Comparison of ENCODE assay signal across 9 mouse cellular contexts in genomic region chr3:107612902-107613525, GRCm38 (mm10). TPM values are rescaled to one million over a fixed set of nuclear protein-coding genes. Genes with fewer than 3 reads are reported as not detected.
A peak's percentile ranks its signal among the peaks of the same experiment; 100 is the strongest.
DNase-seq lines count a peak whose midpoint lies in the region; ATAC-seq and TF ChIP-seq lines count a peak whose summit lies in the region.
"Had no signal": no experiment of that assay in that cellular context is flagged by ENCODE, and none has a peak within 500 bp of the region (broad histone marks: within the 10 kb centered on the region; RNA-seq: fewer than 3 reads in every experiment).

No protein-coding gene starts in this region.

- no peak overlapping the region for H3K9ac ChIP-seq in kidney, embryonic 16.5 days (replicated peaks; ENCODE audit: low read length)
- H3K9ac ChIP-seq in liver, embryonic 11.5 days (ENCODE audit: low read depth, low read length), result no peak overlapping the region
- H3K9ac ChIP-seq: embryonic facial prominence, embryonic 15.5 days had no signal

- H3K79me2 ChIP-seq in C2C12 (ENCODE audit: control insufficient read depth, insufficient read depth), result no peaks in the 10 kb centered on the region

- H3K4me3 ChIP-seq in C2C12 (ENCODE audit: insufficient read depth, poor library complexity, severe bottlenecking), result no peak overlapping the region
- no peak overlapping the region for H3K4me3 ChIP-seq in kidney, embryonic 16.5 days (ENCODE audit: low read length)
- no peak overlapping the region for H3K4me3 ChIP-seq in liver, embryonic 11.5 days (ENCODE audit: low read depth, low read length)
- H3K4me3 ChIP-seq in thymus, adult 2 months (ENCODE audit: control insufficient read depth, insufficient read depth, low read length), result no peak overlapping the region
- H3K4me3 ChIP-seq: embryonic facial prominence, embryonic 15.5 days had no signal

- H3K9me3 ChIP-seq in kidney, embryonic 16.5 days (ENCODE audit: low read length), result no peaks in the 10 kb centered on the region
- no peaks in the 10 kb centered on the region for H3K9me3 ChIP-seq in liver, embryonic 11.5 days (ENCODE audit: control insufficient read depth, low read length)
- H3K9me3 ChIP-seq: embryonic facial prominence, embryonic 15.5 days had no signal

- no peak overlapping the region for H3K4me2 ChIP-seq in kidney, embryonic 16.5 days (replicated peaks; ENCODE audit: low read depth, low read length)
- no peak overlapping the region for H3K4me2 ChIP-seq in liver, embryonic 11.5 days
- H3K4me2 ChIP-seq: embryonic facial prominence, embryonic 15.5 days had no signal

- intact Hi-C loops in gastrocnemius, postnatal 36 days (cut with DNase I), result no loop called here

- peaks cover 12% of the 10 kb centered on the region; the same call in 1 of the 2 replicates for H3K4me1 ChIP-seq in kidney, embryonic 16.5 days (ENCODE audit: insufficient read depth, low read length)
- peaks cover 14% of the 10 kb centered on the region for H3K4me1 ChIP-seq in liver, embryonic 11.5 days (replicated peaks; ENCODE audit: control insufficient read depth, insufficient read depth, low read length)
- no peaks in the 10 kb centered on the region for H3K4me1 ChIP-seq in thymus, adult 2 months (replicated peaks; ENCODE audit: control insufficient read depth, insufficient read depth, low read length)
- H3K4me1 ChIP-seq: embryonic facial prominence, embryonic 15.5 days had no signal

- H3ac ChIP-seq in C2C12 (ENCODE audit: control insufficient read depth, insufficient read length, low read depth), result no peak overlapping the region

- no peak overlapping the region for H3K27ac ChIP-seq in kidney, embryonic 16.5 days (ENCODE audit: low read length)
- no peak overlapping the region for H3K27ac ChIP-seq in liver, embryonic 11.5 days (ENCODE audit: low read depth, low read length)
- no peak overlapping the region for H3K27ac ChIP-seq in thymus, adult 2 months (ENCODE audit: control insufficient read depth, insufficient read depth, low read length)
- H3K27ac ChIP-seq: embryonic facial prominence, embryonic 15.5 days had no signal

- peak; percentile 84 for TF ChIP-seq CTCF in C2C12 (IDR thresholded peaks at IDR 0.05; ENCODE audit: control insufficient read depth, insufficient read depth, insufficient read length)
- peak; percentile 75; the same call in 1 of the 2 replicates for TF ChIP-seq CTCF in thymus, adult 2 months (IDR thresholded peaks at IDR 0.05; ENCODE audit: borderline replicate concordance, control insufficient read depth, extremely low read depth, insufficient read depth, low read length, poor library complexity)

- no peak for TF ChIP-seq POLR2A in thymus, adult 2 months (IDR thresholded peaks at IDR 0.05; ENCODE audit: control insufficient read depth, extremely low read depth, insufficient read depth, low read length, poor library complexity)

- peaks cover 62% of the 10 kb centered on the region for H3K36me3 ChIP-seq in C2C12 (ENCODE audit: control insufficient read depth, insufficient read depth)
- H3K36me3 ChIP-seq in kidney, embryonic 16.5 days (ENCODE audit: insufficient read depth, low read length), result peaks cover 57% of the 10 kb centered on the region
- H3K36me3 ChIP-seq in liver, embryonic 11.5 days (ENCODE audit: control insufficient read depth, insufficient read depth, low read length), result peaks cover 39% of the 10 kb centered on the region; the same call in 1 of the 2 replicates
- H3K36me3 ChIP-seq in thymus, adult 2 months (ENCODE audit: control insufficient read depth, insufficient read depth, low read length), result peaks cover 39% of the 10 kb centered on the region

- 83% methylated on average over 11 of the region's 11 CpGs for WGBS in kidney, embryonic 16.5 days
- 87% methylated on average over 11 of the region's 11 CpGs for WGBS in liver, embryonic 11.5 days
- WGBS in thymus, adult 2 months, result 94% methylated on average over 11 of the region's 11 CpGs

- DNase-seq in adrenal gland, adult (ENCODE audit: inconsistent age in 2 of 2, low spot score in 1 of 2), result peak; percentile 52 to 83
- DNase-seq in embryo, embryonic 10 days (ENCODE audit: low spot score), result peak; percentile 86
- peak; percentile 34 to 59 for DNase-seq in gastrocnemius, postnatal 36 days
- no peak for DNase-seq in liver, embryonic 11.5 days (ENCODE audit: low spot score)
- DNase-seq in neural tube, embryonic 10.5 days (ENCODE audit: extremely low spot score, low spot score), result peak; percentile 66
- DNase-seq in thymus, adult 2 months, result peak; percentile 71

- peak; percentile 73 for ATAC-seq in kidney, embryonic 16.5 days (ENCODE audit: low FRiP score, low TSS enrichment)
- ATAC-seq in liver, embryonic 11.5 days (replicated peaks; ENCODE audit: low FRiP score), result 0 out of 2 replicates have a peak, but pooled peaks have one; percentile 35

- no peaks in the 10 kb centered on the region for H3K27me3 ChIP-seq in C2C12 (ENCODE audit: control insufficient read depth, insufficient read depth, insufficient read length)
- no peaks in the 10 kb centered on the region for H3K27me3 ChIP-seq in kidney, embryonic 16.5 days (ENCODE audit: insufficient read depth, low read length)
- no peaks in the 10 kb centered on the region for H3K27me3 ChIP-seq in liver, embryonic 11.5 days (replicated peaks; ENCODE audit: control insufficient read depth, insufficient read depth, low read length)
- no peaks in the 10 kb centered on the region for H3K27me3 ChIP-seq in thymus, adult 2 months (ENCODE audit: control insufficient read depth, insufficient read depth, low read length)
- H3K27me3 ChIP-seq: embryonic facial prominence, embryonic 15.5 days had no signal

- no peaks in the 10 kb centered on the region for H3K79me3 ChIP-seq in C2C12 (ENCODE audit: low read depth)

TF ChIP-seq in C2C12, 6 proteins besides CTCF, POLR2A, EP300 and RAD21:
- TF ChIP-seq USF1 (IDR thresholded peaks at IDR 0.05; ENCODE audit: low read depth) (no peak), MAX (IDR thresholded peaks at IDR 0.05) (no peak), FOSL1 (IDR thresholded peaks at IDR 0.05; ENCODE audit: insufficient read depth, low read length, poor library complexity, severe bottlenecking) (no peak), CEBPB (IDR thresholded peaks at IDR 0.05; ENCODE audit: low read depth) (no peak), MYOD1 (IDR thresholded peaks at IDR 0.05; ENCODE audit: control insufficient read depth, insufficient read length, low read depth) (no peak), MYOG (IDR thresholded peaks at IDR 0.05; ENCODE audit: control insufficient read depth, extremely low read depth, insufficient read length) (no peak)
TF ChIP-seq in C2C12: peak in this region for 0.

RNA-seq across cellular contexts. Expression of gene Gm10961, which starts 18.1 kb away (rescaled TPM):
- not detected for polyA plus RNA-seq in C2C12 (2012; fragmentation: generic; extraction: Trizol)
- not detected for total RNA-seq in gastrocnemius, postnatal 36 days (2021)
- polyA plus RNA-seq in kidney, embryonic 16.5 days (2015; fragmentation: Nextera tagmentation; extraction: Ambion mirVana), result not detected in 2 replicates
- not detected in 2 replicates for polyA plus RNA-seq in liver, embryonic 11.5 days (2014; fragmentation: Nextera tagmentation; extraction: Ambion mirVana)
- polyA plus RNA-seq in thymus, adult 2 months (2012; rRNA removed), result not detected in 2 replicates
- polyA plus RNA-seq: embryonic facial prominence, embryonic 15.5 days had no signal

RNA-seq across cellular contexts. Expression of gene Alx3, which starts 18.2 kb away (rescaled TPM):
- polyA plus RNA-seq in C2C12 (2012; fragmentation: generic; extraction: Trizol), result not detected
- total RNA-seq in gastrocnemius, postnatal 36 days (2021), result not detected
- 0.09 TPM in 1 of 2 replicates, not detected in the other for polyA plus RNA-seq in kidney, embryonic 16.5 days (2015; fragmentation: Nextera tagmentation; extraction: Ambion mirVana)
- 5.6 and 5.8 TPM in 2 replicates for polyA plus RNA-seq in liver, embryonic 11.5 days (2014; fragmentation: Nextera tagmentation; extraction: Ambion mirVana)
- 0.20 and 0.27 TPM in 2 replicates for polyA plus RNA-seq in thymus, adult 2 months (2012; rRNA removed)

RNA-seq across cellular contexts. Expression of gene Strip1, which starts 18.5 kb away (rescaled TPM):
- polyA plus RNA-seq in C2C12 (2012; fragmentation: generic; extraction: Trizol), result 35.2 TPM
- 10 to 100 TPM; 14.4 to 14.7 TPM for total RNA-seq in gastrocnemius, postnatal 36 days (2021)
- polyA plus RNA-seq in kidney, embryonic 16.5 days (2015; fragmentation: Nextera tagmentation; extraction: Ambion mirVana), result 46.8 and 46.9 TPM in 2 replicates
- 29.3 and 32.4 TPM in 2 replicates for polyA plus RNA-seq in liver, embryonic 11.5 days (2014; fragmentation: Nextera tagmentation; extraction: Ambion mirVana)
- polyA plus RNA-seq in thymus, adult 2 months (2012; rRNA removed), result 75.7 and 86.7 TPM in 2 replicates

RNA-seq across cellular contexts. Expression of gene Ubl4b, which starts 58.1 kb away (rescaled TPM):
- polyA plus RNA-seq in C2C12 (2012; fragmentation: generic; extraction: Trizol), result not detected
- not detected for total RNA-seq in gastrocnemius, postnatal 36 days (2021)
- not detected in 2 replicates for polyA plus RNA-seq in kidney, embryonic 16.5 days (2015; fragmentation: Nextera tagmentation; extraction: Ambion mirVana)
- not detected in 2 replicates for polyA plus RNA-seq in liver, embryonic 11.5 days (2014; fragmentation: Nextera tagmentation; extraction: Ambion mirVana)
- polyA plus RNA-seq in thymus, adult 2 months (2012; rRNA removed), result 0.07 and 0.09 TPM in 2 replicates
- polyA plus RNA-seq: embryonic facial prominence, embryonic 15.5 days had no signal
